Mouse (Mus musculus): ENCODE results near the gene Saal1. TPM values are rescaled to one million over a fixed set of nuclear protein-coding genes. Genes with fewer than 3 reads are reported as not detected.

Saal1 gene
- total and polyA plus RNA-seq, 2 experiments from 2014 or later, result 13.3 to 14.3 TPM

DNA sequence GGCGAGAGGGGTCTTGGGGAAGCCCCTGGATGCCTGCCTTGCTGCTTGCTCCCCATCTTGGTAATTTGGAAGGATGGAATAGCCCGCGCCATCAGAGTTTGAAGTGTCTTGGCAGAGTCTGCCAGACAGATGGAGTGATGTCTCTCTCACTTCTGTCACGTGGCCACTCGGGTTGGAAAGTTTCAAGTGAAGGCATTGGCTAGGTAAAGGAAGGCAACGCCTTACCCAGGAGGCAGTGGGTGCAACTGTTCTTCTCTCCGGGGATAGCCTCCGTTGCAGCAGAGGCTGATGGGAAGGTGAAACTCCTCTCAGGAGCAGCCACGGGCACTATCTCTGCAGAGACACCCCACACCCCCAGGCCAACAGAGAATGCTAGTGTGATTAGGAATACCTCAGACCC lies 10.0 kb upstream of the Saal1 start:
- Histone ChIP-seq H3K4me3 (ENCODE audit: low read depth, low read length) (no peak overlapping the region), H3K9ac (no peak overlapping the region), H3K9me3 (ENCODE audit: low read length) (no peaks in the 10 kb centered on the region), H3K27me3 (ENCODE audit: insufficient read depth, low read length) (no peaks in the 10 kb centered on the region), H3K4me1 (ENCODE audit: insufficient read depth) (no peaks in the 10 kb centered on the region), H3K27ac (ENCODE audit: low read depth, low read length) (no peak overlapping the region), H3K36me3 (ENCODE audit: insufficient read depth) (no peaks in the 10 kb centered on the region), H3K4me2 (ENCODE audit: low read depth) (no peak overlapping the region)
- DNase-seq (peak; percentile 46), ATAC-seq (peak; percentile 42)
- TF ChIP-seq CTCF (IDR thresholded peaks at IDR 0.05; ENCODE audit: low read depth), result no peak
- WGBS, result 54% methylated on average over 9 of the region's 9 CpGs

GRCm38 (mm10) chr7:46719526-46719925 lies 9.0 kb upstream of the Saal1 start:
- H3K27ac ChIP-seq (ENCODE audit: low read depth, low read length), result no peak overlapping the region
- 80% methylated on average over 7 of the region's 7 CpGs for WGBS
- ATAC-seq, result no peak
- H3K4me1 ChIP-seq (ENCODE audit: insufficient read depth), result no peaks in the 10 kb centered on the region
- DNase-seq, result no peak
- no peak overlapping the region for H3K4me2 ChIP-seq (ENCODE audit: low read depth)
- no peaks in the 10 kb centered on the region for H3K27me3 ChIP-seq (ENCODE audit: insufficient read depth, low read length)
- TF ChIP-seq CTCF (IDR thresholded peaks at IDR 0.05; ENCODE audit: low read depth), result no peak
- H3K4me3 ChIP-seq (ENCODE audit: low read depth, low read length), result no peak overlapping the region
- H3K9me3 ChIP-seq (ENCODE audit: low read length), result no peaks in the 10 kb centered on the region
- no peaks in the 10 kb centered on the region for H3K36me3 ChIP-seq (ENCODE audit: insufficient read depth)
- H3K9ac ChIP-seq, result no peak overlapping the region

DNA sequence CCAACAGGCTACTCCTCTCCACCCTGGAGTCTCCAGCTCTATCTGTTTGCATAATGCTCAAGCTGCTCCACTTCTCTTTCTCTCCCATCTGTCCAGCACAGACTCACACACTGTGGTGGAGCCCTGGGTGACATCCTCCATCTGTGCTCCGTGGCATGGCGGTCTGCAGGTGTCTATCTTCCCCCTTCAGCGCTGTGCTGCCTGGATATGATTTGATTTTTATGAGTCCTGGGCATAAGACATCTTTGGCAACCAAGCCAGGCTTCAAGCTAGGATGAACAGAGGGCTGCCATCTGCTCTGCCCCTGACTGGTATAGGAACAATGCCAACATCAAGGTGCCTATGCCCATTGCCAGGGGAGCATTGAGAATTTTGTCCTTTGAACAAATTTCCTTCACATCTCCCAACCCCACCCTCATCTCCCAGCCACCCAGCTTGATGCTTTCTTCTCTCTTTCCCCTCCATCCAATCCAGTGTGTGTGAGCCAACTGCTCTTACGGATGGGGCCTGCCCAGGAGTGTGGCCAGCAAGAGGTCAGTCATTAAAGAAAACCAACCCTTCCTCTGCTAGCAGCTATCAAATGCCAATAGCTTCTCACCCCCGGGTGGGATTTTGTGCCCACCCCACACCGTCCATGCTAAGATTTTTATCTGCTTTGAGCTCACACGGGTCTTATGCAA lies 8.3 kb upstream of the Saal1 start:
- Histone ChIP-seq H3K4me3 (ENCODE audit: low read depth, low read length) (no peak overlapping the region), H3K27me3 (ENCODE audit: insufficient read depth, low read length) (no peaks in the 10 kb centered on the region), H3K36me3 (ENCODE audit: insufficient read depth) (no peaks in the 10 kb centered on the region), H3K4me1 (ENCODE audit: insufficient read depth) (no peaks in the 10 kb centered on the region), H3K27ac (ENCODE audit: low read depth, low read length) (peak overlapping the region; percentile 15; the same call in 1 of the 2 replicates), H3K9me3 (ENCODE audit: low read length) (no peaks in the 10 kb centered on the region), H3K4me2 (ENCODE audit: low read depth) (no peak overlapping the region), H3K9ac (no peak overlapping the region)
- 59% methylated on average over 7 of the region's 7 CpGs for WGBS
- DNase-seq (peak; percentile 56), ATAC-seq (peak; percentile 90)
- no peak for TF ChIP-seq CTCF (IDR thresholded peaks at IDR 0.05; ENCODE audit: low read depth)

DNA sequence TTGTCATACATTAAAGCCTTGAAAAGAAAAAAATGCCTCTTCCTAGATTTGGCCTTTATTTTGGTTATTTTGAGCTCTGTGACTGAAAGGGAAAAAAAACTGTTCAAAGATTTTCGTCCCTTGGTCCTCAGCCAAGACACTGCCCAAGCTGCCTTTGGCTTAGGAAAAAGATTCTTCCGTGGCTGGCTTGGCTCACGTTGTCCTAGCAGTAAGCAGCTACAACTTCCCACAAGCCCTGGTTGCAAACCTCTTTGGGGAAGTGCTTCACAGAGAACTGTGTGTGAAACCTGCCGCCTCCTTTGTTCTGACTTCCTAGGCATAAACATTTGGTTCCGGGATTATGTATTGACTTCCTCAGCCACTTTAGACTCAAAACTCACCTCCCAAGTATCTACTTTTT lies 6.4 kb upstream of the Saal1 start:
- DNase-seq (peak; percentile 16), ATAC-seq (no peak)
- H3K4me3 ChIP-seq (ENCODE audit: low read depth, low read length), result no peak overlapping the region
- no peak overlapping the region for H3K4me2 ChIP-seq (ENCODE audit: low read depth)
- no peaks in the 10 kb centered on the region for H3K27me3 ChIP-seq (ENCODE audit: insufficient read depth, low read length)
- WGBS, result 54% methylated on average over 5 of the region's 5 CpGs
- H3K27ac ChIP-seq (ENCODE audit: low read depth, low read length), result no peak overlapping the region
- H3K36me3 ChIP-seq (ENCODE audit: insufficient read depth), result no peaks in the 10 kb centered on the region
- H3K4me1 ChIP-seq (ENCODE audit: insufficient read depth), result no peaks in the 10 kb centered on the region
- no peaks in the 10 kb centered on the region for H3K9me3 ChIP-seq (ENCODE audit: low read length)
- H3K9ac ChIP-seq, result no peak overlapping the region
- TF ChIP-seq CTCF (IDR thresholded peaks at IDR 0.05; ENCODE audit: low read depth), result no peak

- TF ChIP-seq CTCF (IDR thresholded peaks at IDR 0.05; ENCODE audit: low read depth), result no peak
- no peak for DNase-seq
- Histone ChIP-seq H3K4me3 (ENCODE audit: low read depth, low read length) (no peak within 1 kb of the TSS), H3K27ac (ENCODE audit: low read depth, low read length) (no peak within 1 kb of the TSS), H3K36me3 (ENCODE audit: insufficient read depth) (no peaks in the 10 kb centered on the region), H3K27me3 (ENCODE audit: insufficient read depth, low read length) (no peaks in the 10 kb centered on the region), H3K9me3 (ENCODE audit: low read length) (no peaks in the 10 kb centered on the region), H3K4me2 (ENCODE audit: low read depth) (no peak within 1 kb of the TSS), H3K4me1 (ENCODE audit: insufficient read depth) (no peaks in the 10 kb centered on the region), H3K9ac (no peak within 1 kb of the TSS)
- WGBS, result 85% methylated on average over 5 of the region's 5 CpGs
- ATAC-seq, result no peak
Observed at GRCm38 (mm10) chr7:46715600-46715999, 5.1 kb upstream of the Saal1 start, which contains the start of gene Saa3. Gene Saa3 (minus strand): TSS chr7:46715700.

- no peak overlapping the region for H3K9ac ChIP-seq
- peak; percentile 77 for TF ChIP-seq CTCF (IDR thresholded peaks at IDR 0.05; ENCODE audit: low read depth)
- no peak overlapping the region for H3K27ac ChIP-seq (ENCODE audit: low read depth, low read length)
- no peaks in the 10 kb centered on the region for H3K9me3 ChIP-seq (ENCODE audit: low read length)
- DNase-seq (peak; percentile 54), ATAC-seq (no peak)
- H3K4me3 ChIP-seq (ENCODE audit: low read depth, low read length), result no peak overlapping the region
- 32% methylated on average over 6 of the region's 6 CpGs for WGBS
- no peak overlapping the region for H3K4me2 ChIP-seq (ENCODE audit: low read depth)
- peaks cover 3% of the 10 kb centered on the region; the same call in 1 of the 2 replicates for H3K4me1 ChIP-seq (ENCODE audit: insufficient read depth)
- no peaks in the 10 kb centered on the region for H3K36me3 ChIP-seq (ENCODE audit: insufficient read depth)
- H3K27me3 ChIP-seq (ENCODE audit: insufficient read depth, low read length), result no peaks in the 10 kb centered on the region
Observed at GRCm38 (mm10) chr7:46714518-46714917, 4.0 kb upstream of the Saal1 start.

DNA sequence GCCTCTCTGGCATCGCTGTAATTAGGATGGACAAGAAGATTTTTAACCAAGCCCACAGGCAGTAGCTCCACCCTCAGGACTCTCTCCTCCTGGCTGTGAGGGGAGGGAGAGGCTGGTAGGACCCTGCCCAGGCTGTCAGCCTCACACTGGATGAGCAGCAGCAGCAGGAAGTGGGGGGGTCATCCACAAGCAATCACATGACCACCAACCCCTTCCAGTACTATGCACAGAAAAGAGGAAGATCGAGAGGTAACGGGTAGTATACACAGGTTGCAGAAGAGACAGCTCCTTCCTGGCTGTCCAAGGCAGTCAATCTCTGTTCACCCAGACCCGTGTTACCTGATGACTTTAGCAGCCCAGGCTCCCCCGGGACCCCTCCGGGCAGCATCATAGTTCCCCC lies 1.8 kb upstream of the Saal1 start:
- no peak for DNase-seq
- Histone ChIP-seq H3K4me3 (ENCODE audit: low read depth, low read length) (no peak overlapping the region), H3K9me3 (ENCODE audit: low read length) (no peaks in the 10 kb centered on the region), H3K4me2 (ENCODE audit: low read depth) (no peak overlapping the region), H3K36me3 (ENCODE audit: insufficient read depth) (peaks cover 8% of the 10 kb centered on the region), H3K27ac (ENCODE audit: low read depth, low read length) (no peak overlapping the region), H3K4me1 (ENCODE audit: insufficient read depth) (peaks cover 7% of the 10 kb centered on the region), H3K27me3 (ENCODE audit: insufficient read depth, low read length) (no peaks in the 10 kb centered on the region), H3K9ac (no peak overlapping the region)
- no peak for TF ChIP-seq CTCF (IDR thresholded peaks at IDR 0.05; ENCODE audit: low read depth)
- WGBS, result 79% methylated on average over 6 of the region's 6 CpGs
- no peak for ATAC-seq

All from forebrain, postnatal 0 days (tissue).